Mouse (Mus musculus): ENCODE measurements around the gene Rab26. TPM values are rescaled to one million over a fixed set of nuclear protein-coding genes. Genes with fewer than 3 reads are reported as not detected.
A peak's percentile ranks its signal among the peaks of the same experiment; 100 is the strongest.

The Rab26 gene
- polyA plus RNA-seq, 1 experiment: 118 TPM

GRCm38 (mm10) chr17:24548921-24549617 lies 15.1 kb upstream of the Rab26 start:
- DNase-seq (ENCODE audit: extremely low spot score in 1 of 2, low spot score in 1 of 2): peak in 1 of 2 experiments; percentile 68

- DNase-seq (ENCODE audit: extremely low spot score in 1 of 2, low spot score in 1 of 2): no peak
These were observed 14.4 kb upstream of the Rab26 start for GRCm38 (mm10) chr17:24548435-24548834.

- no peak for DNase-seq (ENCODE audit: extremely low spot score in 1 of 2, low spot score in 1 of 2)
These were observed 12.2 kb upstream of the Rab26 start for GRCm38 (mm10) chr17:24546234-24546633.

GRCm38 (mm10) chr17:24545247-24545646 lies 11.2 kb upstream of the Rab26 start:
- DNase-seq (ENCODE audit: extremely low spot score in 1 of 2, low spot score in 1 of 2): no peak

GRCm38 (mm10) chr17:24544613-24545012 lies 10.6 kb upstream of the Rab26 start:
- no peak for DNase-seq (ENCODE audit: extremely low spot score in 1 of 2, low spot score in 1 of 2)

GRCm38 (mm10) chr17:24540375-24540774 lies 6.4 kb upstream of the Rab26 start:
- DNase-seq (ENCODE audit: extremely low spot score in 1 of 2, low spot score in 1 of 2): peak in 1 of 2 experiments; percentile 54

- peak in 1 of 2 experiments; percentile 73 for DNase-seq (ENCODE audit: extremely low spot score in 1 of 2, low spot score in 1 of 2)
These were observed 4.9 kb upstream of the Rab26 start for GRCm38 (mm10) chr17:24538950-24539349.

- DNase-seq (ENCODE audit: extremely low spot score in 1 of 2, low spot score in 1 of 2): peak in 1 of 2 experiments; percentile 77
These were observed 3.5 kb upstream of the Rab26 start for GRCm38 (mm10) chr17:24537536-24537935.

- peak in 1 of 2 experiments; percentile 62 for DNase-seq (ENCODE audit: extremely low spot score in 1 of 2, low spot score in 1 of 2)
These were observed 1.3 kb upstream of the Rab26 start for GRCm38 (mm10) chr17:24535300-24535699.

- peak; percentile 87 to 90 for DNase-seq (ENCODE audit: extremely low spot score in 1 of 2, low spot score in 1 of 2)
These were observed 664 bp downstream of the Rab26 start for GRCm38 (mm10) chr17:24533099-24533992.

- DNase-seq (ENCODE audit: extremely low spot score in 1 of 2, low spot score in 1 of 2): no peak
These were observed 2.0 kb downstream of the Rab26 start for GRCm38 (mm10) chr17:24532045-24532444.

GRCm38 (mm10) chr17:24531064-24531463 lies 2.9 kb downstream of the Rab26 start:
- no peak for DNase-seq (ENCODE audit: extremely low spot score in 1 of 2, low spot score in 1 of 2)

- no peak for DNase-seq (ENCODE audit: extremely low spot score in 1 of 2, low spot score in 1 of 2)
These were observed 3.5 kb downstream of the Rab26 start for GRCm38 (mm10) chr17:24530361-24531050.

GRCm38 (mm10) chr17:24529883-24530282 lies 4.1 kb downstream of the Rab26 start:
- no peak for DNase-seq (ENCODE audit: extremely low spot score in 1 of 2, low spot score in 1 of 2)

GRCm38 (mm10) chr17:24529007-24529451 lies 5.0 kb downstream of the Rab26 start:
- peak in 1 of 2 experiments; percentile 72 for DNase-seq (ENCODE audit: extremely low spot score in 1 of 2, low spot score in 1 of 2)

GRCm38 (mm10) chr17:24528560-24528918 lies 5.5 kb downstream of the Rab26 start:
- no peak for DNase-seq (ENCODE audit: extremely low spot score in 1 of 2, low spot score in 1 of 2)

GRCm38 (mm10) chr17:24527723-24528559 lies 6.1 kb downstream of the Rab26 start, which contains the start of gene Traf7:
TSS of gene Traf7 (minus strand) at chr17:24527938.
- DNase-seq (ENCODE audit: extremely low spot score in 1 of 2, low spot score in 1 of 2): peak; percentile 97 to 99

- DNase-seq (ENCODE audit: extremely low spot score in 1 of 2, low spot score in 1 of 2): no peak
These were observed 6.7 kb downstream of the Rab26 start for GRCm38 (mm10) chr17:24527315-24527714.

GRCm38 (mm10) chr17:24524734-24525133 lies 9.3 kb downstream of the Rab26 start:
- no peak for DNase-seq (ENCODE audit: extremely low spot score in 1 of 2, low spot score in 1 of 2)

- DNase-seq (ENCODE audit: extremely low spot score in 1 of 2, low spot score in 1 of 2): no peak
These were observed 13.6 kb downstream of the Rab26 start for GRCm38 (mm10) chr17:24520450-24520849.
